Mouse (Mus musculus) frontal cortex, postnatal 10 days (tissue): ENCODE measurements around the gene Plscr4.

Source experiments
- DNase-seq, 2 experiments: peaks; one replicate each; pipeline ENCODE4 v3.0.0; 2022; ENCODE audit warnings: low spot score in 2 of 2, mixed read lengths in 1 of 2

Gene Plscr4

DNA sequence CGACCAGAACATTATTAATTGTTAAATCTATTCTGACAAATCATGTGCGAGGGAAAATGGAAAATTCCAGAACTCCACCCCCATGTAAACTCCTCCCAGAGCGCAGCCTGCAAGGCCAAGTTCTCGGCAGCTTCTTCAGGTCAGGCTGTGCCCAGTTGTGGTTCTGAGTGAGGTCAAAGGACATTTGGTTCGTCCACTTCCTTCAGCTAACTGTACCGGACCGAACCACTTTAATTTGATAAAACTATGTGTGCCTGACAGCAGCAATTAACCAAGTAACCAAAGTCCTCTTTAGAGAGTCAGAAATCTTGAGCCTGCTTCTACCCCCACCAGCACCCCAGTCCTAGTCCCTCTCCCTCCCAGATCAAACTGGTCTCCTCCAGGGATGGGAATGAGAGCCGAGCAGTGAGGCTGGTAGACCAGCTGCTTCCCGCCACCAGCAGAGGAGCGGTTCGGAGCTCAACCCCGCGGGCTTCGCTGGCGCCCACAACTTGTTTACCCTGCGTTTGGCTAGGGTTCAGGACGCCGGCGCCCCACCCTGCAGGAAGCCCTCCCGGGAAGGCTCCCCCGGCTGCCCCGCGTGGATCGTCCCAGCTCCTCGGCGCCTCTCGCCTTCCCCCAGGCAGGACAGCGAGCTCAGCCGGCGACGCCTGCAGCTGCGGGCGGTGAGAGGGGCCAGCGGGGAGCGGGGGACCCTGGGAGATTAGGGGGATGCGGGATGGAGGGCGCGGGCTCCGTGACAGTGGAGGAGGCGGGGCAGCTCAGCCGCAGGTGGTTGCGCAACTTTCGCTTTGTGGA is at the start of gene Plscr4:
TSS of gene Plscr4 (plus strand) at position 113 of the 798 bp plus-strand sequence.
- peak in 1 of 2 experiments; percentile 19 for DNase-seq

DNA sequence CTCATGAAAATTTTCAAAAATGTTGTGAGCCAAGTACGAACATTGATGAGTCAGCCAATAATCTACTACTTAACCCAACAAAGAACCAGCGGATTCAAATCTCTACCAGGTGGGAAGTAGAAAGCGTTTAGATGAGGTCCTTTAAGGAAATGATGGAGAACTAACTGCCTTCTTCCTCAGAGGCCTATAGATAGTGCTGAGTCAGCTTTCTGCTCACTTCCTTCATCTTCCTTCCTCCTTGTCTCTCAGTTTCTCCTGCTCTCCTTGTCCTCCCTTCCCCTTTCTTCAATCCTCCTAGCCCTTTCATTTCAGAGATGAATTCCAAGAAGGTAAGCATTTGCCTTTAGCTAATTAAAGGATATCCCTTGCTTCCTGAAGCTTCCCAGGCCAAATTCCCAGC is 46.9 kb upstream of the Plscr4 start:
- no peak for DNase-seq

DNA sequence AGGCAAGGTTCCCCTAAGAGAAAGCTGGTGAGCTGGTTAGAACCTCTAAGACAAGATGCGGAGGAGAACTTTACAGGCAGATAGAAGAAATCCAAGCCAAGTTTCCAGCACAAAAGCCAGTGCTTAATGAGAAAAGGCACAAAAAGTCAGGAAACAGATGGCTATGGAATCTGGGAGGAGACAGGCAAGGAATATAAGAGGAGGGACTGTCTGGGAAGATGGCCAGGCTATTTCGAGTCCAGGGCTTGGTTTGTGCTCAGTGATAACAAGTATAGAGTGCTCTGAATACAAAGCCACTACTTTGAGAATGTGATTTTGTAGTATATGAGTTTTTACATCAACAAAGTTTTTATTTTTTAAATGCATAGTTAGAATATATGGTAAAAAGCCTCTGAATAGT is 45.1 kb upstream of the Plscr4 start:
- no peak for DNase-seq

DNA sequence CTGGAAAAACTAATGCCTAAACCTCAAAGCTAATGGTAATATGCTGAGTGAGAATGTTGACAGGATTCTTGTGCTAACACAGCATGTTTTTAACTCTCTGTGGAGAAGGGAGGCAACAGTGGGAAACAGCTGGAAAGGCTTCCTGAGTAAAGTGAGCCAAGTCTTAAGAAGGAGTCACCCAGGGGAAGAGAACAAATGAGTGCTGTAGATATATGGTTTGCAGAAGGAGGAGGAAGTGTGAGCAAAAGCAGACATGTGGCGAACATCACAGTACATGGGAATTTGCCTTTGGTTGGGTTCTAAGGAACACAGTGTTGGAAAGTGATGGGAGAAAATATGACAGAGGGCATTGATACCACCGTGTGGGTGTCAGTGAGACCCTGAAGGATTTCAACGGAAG is 43.5 kb upstream of the Plscr4 start:
- DNase-seq = no peak

DNA sequence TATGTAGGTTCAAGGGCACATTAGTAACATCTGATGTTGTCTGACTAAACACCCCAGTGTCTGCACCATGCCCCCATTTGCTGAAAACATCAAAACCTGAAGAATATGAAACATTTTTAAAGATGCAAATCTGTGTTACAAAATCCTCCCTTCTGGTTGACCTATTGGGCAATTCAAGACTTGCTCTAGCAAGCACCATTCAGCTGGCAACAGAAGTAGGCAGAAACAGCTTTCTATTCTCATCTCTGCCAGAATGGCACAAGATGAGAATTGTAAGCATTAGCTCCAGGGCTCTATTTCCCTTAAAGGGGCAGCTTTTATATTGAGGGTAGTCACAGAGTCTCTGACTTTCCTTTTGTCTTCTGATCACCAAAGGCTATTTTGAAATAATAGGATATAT is 19.4 kb upstream of the Plscr4 start:
- DNase-seq = no peak

DNA sequence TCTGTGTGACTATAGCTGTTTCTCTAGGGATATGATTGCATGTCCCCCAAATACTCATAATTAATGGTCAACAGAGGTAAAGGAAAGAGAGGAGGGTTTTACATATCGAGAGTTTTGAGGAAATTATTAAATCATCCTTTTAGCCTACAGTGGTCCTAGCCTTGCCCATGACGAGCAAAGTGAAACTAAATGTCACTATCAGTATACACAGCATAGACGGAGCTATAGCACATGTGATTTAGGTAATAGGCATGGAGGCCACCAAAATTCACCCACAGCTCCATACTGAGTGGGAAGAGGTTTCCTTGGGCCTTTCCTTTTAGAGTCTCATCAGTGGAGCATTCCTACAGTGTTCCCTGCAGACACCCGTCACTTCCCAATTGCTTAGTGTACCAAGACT is 15.7 kb upstream of the Plscr4 start:
- no peak for DNase-seq

DNA sequence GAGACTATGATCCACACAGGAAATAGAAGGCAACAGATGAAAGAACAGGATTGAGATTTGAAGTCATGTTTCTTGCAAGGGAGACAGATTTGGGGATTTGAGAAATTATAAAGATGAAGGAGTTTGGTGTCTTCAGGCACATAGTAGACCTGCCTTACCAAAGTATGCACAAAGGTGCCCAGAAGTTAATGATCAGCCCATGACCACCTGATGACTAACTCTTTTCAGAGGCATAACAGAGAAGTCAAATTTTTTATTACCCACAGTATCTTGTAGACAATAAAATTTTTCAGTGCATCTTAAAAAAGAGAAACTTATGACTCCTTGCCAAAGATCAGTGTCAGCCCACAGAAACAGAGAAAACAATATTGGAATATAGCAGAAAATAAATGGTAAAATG is 12.6 kb upstream of the Plscr4 start:
- DNase-seq = no peak

DNA sequence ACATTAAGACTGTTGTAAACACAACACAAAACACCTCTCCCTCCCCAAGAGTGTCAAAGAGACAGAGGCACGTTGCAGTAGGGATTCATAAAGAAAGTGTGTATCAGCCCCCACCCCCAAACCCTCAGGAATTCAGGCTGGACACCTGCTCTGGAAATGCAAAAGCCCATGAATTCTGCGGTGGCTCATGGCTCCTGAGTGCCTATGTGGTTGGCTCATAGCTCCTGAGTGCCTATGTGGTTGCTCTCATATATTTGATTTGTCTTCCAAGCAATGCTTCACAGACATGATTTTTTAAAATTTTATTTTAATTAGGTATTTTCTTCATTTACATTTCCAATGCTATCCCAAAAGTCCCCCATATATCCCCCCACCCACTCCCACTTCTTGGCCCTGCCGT is 568 bp upstream of the Plscr4 start:
- no peak for DNase-seq

DNA sequence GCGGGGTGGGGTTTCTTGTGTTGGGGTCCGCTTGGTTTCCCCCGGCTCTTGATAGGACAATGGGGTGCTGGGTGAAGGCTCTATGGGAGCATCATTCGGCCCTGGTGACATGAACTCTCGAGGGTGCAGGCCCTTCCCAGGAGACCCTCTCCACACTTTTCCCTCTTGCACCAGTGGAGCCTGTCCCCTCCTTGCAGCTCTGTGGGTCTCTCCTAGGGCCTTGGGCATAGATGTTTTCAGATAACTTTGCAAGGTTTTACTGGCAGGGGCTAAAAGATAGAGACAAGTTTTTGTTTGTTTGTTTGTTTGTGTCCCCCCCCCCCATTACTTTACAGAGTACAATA is 858 bp downstream of the Plscr4 start:
- no peak for DNase-seq

DNA sequence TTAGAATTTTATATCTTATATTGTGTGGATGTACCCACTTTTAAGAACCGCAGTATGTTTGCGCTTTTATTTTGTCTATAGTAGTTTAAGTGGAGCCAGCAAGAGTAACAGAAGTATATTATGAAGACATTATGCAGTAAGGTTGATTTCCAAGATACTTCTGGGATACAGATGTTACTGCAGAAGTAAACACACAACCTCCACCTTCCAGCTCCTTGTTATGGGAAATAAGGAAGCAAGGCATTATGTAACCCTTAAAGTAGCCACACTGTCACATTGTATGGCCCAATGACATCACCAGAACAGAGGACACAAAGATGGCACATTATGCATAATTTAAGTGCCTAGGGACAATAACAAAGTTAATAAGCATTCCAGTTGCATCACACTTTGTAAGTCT is 1.2 kb downstream of the Plscr4 start:
- DNase-seq = no peak

DNA sequence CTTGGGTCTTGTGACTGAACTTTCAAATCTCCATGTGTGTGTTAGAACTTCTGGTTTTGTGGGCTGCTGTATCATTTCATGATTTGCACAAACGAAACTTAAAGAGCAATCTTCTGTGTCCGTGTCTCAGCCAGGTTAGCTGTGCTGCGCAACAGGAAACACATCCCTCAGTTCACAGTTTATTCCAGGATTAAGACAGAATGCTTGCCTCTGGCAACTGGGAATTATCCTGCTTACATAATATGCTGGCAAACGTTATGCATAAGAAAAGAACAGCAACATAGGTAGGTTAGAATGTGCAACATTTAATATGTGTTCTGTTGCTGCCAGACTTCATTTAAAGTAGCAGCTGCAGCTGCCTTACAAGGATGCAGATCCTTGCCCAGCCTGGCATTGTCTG is 10.6 kb downstream of the Plscr4 start:
- no peak for DNase-seq

DNA sequence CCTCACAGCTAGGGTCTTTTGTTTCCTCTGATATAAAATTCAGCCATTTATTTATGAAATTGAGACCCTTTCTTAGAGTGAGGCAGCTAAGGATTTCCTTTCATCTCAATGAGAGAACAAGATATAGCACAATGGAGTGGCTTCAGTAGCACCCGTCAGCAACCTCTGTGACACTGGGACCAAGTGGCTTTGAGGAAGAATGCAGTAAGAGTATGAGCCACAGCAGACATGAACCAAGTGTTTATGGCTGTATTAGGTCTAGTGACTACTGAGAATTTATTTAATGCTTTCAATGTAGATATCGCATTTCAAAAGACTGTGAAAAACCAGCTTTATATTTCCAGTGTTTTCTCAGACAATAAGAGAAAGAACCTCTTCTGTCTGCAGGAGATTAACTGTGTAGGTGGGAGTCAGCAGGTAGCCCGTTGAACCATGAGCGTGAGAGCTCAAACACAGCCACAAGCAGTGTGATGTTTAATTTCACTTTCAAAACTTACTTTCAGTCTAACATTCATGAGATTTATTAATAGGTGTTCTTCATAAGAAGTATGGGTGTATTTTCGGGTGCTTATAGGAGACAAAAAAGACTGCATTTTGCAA is 15.2 kb downstream of the Plscr4 start:
- no peak for DNase-seq

DNA sequence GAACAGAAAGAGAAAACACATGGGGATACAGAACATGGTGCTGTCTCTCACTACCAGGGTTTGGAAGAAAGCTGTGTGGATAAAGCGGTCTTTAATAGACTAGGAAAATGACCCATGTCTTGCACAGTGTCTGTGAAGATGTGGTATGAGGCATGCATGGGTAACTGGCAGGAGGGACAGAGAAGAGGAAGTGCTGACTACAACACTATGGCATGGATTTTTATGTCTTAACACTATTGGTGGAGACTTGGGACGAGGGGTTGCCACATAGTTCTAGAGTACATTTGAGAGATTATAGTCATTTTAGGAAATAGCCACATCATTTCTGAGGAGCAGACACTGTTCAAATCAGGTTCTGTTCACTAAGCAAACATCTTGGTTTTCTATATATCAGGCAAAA is 16.0 kb downstream of the Plscr4 start:
- no peak for DNase-seq

DNA sequence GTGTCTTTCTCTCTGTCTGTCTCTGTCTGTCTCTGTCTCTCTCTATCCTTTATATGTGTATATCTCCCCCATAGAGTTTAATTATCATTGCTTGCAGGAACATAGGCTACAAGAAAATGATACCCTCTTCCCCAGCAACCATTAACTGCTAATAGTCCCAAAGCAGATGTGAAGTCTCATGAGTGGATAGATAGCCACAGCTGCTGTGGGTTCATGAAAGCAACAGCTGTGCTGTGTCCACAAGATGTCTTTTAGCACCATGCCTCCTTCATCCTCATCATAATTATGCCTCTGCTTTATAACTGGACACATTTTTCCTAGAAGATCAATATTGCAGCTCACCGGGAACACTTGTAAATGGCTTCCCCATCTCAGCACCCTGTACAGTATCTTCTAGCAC is 17.1 kb downstream of the Plscr4 start:
- DNase-seq = no peak

DNA sequence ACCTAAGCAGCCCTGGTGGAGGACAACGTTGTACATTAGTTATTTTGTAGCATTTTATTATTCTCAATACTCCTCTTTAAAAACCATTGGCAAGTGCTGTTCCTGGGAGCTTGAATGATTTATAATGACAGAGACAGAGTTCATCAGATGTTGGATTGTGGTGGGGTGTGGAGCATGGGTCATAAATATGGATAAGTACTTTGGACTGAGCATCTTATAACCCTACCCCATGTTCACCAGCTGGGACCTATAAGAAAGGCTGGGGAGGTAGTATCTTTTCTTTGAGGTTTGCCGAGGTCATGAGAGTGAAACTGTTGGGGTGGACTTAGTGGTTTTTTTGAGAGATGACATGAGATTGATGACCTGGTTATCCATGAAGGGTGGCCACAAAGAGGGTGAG is 24.5 kb downstream of the Plscr4 start:
- DNase-seq = no peak

DNA sequence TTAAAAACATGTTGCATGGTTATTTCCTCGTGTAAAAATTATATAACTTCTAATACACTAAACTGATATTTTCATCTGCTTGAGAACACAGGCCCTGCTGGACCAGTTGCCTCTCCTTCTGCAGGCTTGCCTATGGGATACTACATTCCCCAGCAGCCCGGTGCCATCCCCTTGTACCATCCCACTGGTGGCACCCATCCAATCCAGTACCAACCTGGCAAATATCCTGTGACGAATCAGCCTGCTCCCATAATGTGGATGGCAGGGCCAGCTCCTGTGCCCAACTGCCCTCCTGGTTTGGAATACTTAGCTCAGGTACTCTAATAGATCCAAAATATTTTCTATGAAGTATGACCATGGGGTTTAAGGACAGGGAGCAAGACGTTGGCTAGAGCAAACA is 25.4 kb downstream of the Plscr4 start:
- no peak for DNase-seq

DNA sequence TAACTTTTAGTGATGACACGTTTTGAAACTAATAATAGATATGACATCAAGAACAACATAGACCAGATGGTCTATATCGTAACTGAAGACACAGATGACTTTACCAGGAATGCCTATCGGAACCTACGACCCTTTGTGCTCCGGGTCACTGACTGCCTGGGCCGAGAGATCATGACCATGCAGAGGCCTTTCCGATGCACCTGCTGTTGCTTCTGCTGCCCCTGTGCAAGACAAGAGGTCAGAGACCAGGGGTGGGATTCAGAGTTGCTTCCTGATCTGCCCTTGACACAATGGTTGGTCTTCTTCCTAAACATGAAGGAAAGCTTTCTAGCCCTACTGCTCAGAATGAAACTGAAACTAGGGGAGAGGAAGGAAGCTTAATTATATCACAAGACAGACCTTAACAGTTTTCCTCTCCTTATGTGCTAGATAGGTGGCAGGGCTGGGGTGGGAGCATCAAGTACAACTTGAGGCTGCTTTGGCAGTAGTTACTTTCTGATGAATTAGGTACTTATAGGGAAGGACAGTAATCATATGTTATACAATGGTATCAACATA is 27.6 kb downstream of the Plscr4 start:
- DNase-seq = no peak

DNA sequence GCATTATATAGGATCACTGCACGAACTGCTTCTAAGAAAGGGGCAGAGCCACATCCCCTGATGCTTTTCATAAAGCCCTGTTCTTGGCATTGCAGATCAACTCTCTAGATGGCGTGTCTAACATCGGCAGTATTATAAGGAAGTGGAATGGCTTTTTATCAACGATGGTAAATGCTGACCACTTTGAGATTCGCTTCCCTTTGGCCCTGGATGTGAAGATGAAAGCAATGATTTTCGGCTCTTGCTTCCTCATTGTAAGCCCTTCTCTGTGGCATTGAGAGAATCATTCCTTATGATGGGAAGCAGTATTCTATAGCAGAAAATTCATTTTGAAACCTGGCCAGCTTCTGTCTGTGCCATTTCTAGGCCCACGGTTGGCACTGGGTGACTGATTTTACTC is 32.7 kb downstream of the Plscr4 start:
- no peak for DNase-seq

DNA sequence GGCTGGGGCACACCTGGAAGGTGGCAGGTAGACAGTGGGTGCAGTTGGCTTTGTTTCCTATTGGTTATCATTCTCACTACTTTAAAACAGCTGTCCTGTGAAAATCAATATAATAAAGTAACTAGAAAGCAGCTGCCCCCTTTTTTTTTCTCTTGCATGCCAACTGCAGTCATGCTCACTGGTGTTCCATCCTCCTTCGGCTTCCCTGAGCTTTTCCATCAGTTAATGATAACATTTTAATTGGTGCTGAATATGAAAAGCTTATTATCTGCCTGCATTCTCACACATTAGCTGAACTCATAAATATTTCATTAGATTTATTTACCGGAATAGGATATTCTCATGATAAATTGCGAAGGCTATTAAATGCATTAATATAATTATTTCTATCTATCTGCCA is 33.1 kb downstream of the Plscr4 start:
- DNase-seq = no peak

DNA sequence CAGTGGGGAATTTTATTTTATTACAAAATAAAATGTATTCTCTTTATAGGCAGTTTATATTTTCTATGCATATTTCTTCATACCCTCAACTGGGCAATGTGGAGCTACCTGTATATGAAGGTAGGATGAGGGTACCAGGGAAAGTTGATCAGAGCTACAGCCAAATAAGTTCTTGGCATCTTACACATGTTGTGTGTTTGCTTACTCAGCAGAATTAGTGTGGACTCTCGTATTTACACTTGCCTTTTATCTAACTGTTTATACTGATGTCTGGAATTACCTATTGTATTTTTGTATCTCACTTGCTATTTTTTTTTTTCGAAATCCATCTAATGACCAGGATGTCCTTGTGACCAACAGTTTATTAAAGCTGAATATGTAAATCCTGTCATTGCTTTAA is 34.1 kb downstream of the Plscr4 start:
- DNase-seq = no peak

DNA sequence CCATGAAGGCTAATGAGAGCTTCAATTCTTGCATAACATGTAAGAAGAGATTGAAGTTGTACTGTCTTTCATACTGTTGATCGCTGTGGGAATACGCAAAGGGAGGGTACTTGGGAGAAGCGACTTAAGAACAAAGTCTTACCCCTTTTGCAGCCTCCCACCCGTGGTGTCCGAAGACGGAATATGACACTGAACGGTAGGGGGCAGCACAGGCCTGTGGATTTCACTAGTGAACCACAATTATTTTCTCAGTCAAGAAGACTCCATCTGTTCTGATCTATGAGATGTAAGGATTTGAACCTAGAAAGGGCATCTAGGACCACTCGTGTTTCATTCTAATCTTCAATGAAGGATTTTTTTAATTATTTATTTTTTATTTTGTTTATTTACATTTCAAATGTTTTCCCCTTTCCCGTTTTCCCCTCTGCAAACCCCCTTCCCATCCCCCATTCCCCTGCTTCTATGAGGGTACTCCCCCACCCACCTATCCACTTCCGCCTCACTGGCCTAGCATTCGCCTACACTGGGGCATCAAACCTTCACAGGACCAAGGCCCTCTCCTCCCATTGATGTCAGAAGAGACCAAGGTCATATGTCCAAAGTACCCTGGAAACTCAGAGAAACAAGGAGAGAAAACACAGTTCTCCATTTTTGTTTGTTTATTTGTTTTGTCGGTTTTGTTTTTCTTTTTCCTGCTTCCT is 42.7 kb downstream of the Plscr4 start:
- peak; percentile 27 to 69 for DNase-seq

DNA sequence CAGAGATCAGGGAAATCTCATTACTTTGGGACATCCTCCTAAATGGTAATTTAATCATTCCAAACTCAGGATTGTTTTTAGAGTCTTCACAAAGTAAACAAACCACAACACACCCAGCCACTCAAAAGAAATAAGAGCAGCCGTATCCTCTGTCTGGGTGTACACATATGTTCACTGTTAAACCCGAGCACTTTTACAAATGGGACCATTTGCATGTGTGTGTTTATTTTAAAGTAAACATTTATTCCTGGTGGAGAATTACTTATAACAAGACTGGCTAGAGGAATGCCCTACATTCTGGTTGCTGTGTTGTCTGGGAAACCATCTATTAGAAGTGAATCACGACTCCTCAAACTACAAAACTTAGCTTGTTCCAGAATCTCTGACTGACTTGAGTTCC is 47.1 kb downstream of the Plscr4 start:
- DNase-seq = no peak

DNA sequence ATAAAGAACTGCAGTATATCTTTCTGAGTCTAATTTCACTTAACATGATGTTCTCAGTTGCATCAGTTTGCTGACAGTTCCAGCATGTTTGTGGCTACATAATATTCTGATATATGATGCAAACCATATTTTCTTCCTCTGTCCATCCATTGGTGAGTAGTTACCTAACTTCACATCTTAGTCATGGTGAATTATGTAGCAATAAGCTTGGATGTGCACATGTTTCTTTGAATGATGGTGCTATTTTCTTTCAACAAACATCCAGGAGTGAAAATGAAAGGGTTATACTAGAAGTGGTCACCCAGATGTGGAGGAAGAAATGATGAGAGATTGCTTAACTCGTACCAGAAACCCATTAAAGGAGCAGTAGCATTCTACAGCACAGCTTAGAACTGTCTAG is 47.7 kb downstream of the Plscr4 start:
- no peak for DNase-seq
